Mouse (Mus musculus): ENCODE measurements around the gene Cant1.
"Not testable (repeated sequence)": the region's sequence is repeated elsewhere in the genome, so short reads cannot be mapped to it uniquely, and the experiment has no call there.

The Cant1 gene

GRCm38 (mm10) chr11:118408051-118408740, 10.7 kb downstream of the Cant1 start:
- DNase-seq (ENCODE audit: low spot score) = no peak

- no peak for DNase-seq (ENCODE audit: low spot score)
These were observed 11.5 kb downstream of the Cant1 start for GRCm38 (mm10) chr11:118407318-118407910.

GRCm38 (mm10) chr11:118406521-118406920, 12.4 kb downstream of the Cant1 start:
- no peak for DNase-seq (ENCODE audit: low spot score)

GRCm38 (mm10) chr11:118405311-118405710, 13.6 kb downstream of the Cant1 start:
- DNase-seq (ENCODE audit: low spot score) = no peak

- no peak for DNase-seq (ENCODE audit: low spot score)
These were observed 14.7 kb downstream of the Cant1 start for GRCm38 (mm10) chr11:118403951-118404899.

- no peak for DNase-seq (ENCODE audit: low spot score)
These were observed 15.7 kb downstream of the Cant1 start for GRCm38 (mm10) chr11:118403183-118403582.

GRCm38 (mm10) chr11:118401760-118402280, 17.1 kb downstream of the Cant1 start, which contains the start of gene Lgals3bp:
Lgals3bp (minus strand) TSS chr11:118402092.
- no peak for DNase-seq (ENCODE audit: low spot score)

- no peak for DNase-seq (ENCODE audit: low spot score)
These were observed 17.7 kb downstream of the Cant1 start for GRCm38 (mm10) chr11:118401195-118401594.

GRCm38 (mm10) chr11:118400566-118400936, 18.3 kb downstream of the Cant1 start:
- no peak for DNase-seq (ENCODE audit: low spot score)

GRCm38 (mm10) chr11:118399891-118400565, 18.9 kb downstream of the Cant1 start:
- DNase-seq (ENCODE audit: low spot score) = no peak

GRCm38 (mm10) chr11:118397806-118398530, 20.9 kb downstream of the Cant1 start:
- DNase-seq (ENCODE audit: low spot score) = no peak

GRCm38 (mm10) chr11:118394538-118394937, 24.3 kb downstream of the Cant1 start:
- DNase-seq (ENCODE audit: low spot score) = no peak

GRCm38 (mm10) chr11:118393991-118394390, 24.9 kb downstream of the Cant1 start:
- no peak for DNase-seq (ENCODE audit: low spot score)

GRCm38 (mm10) chr11:118387816-118388215, 31.1 kb downstream of the Cant1 start:
- DNase-seq (ENCODE audit: low spot score) = not testable (repeated sequence)

- peak; percentile 67 for DNase-seq (ENCODE audit: low spot score)
These were observed 39.5 kb downstream of the Cant1 start for GRCm38 (mm10) chr11:118379251-118380009.

GRCm38 (mm10) chr11:118378656-118379055, 40.2 kb downstream of the Cant1 start:
- no peak for DNase-seq (ENCODE audit: low spot score)

GRCm38 (mm10) chr11:118376323-118376722, 42.6 kb downstream of the Cant1 start:
- not testable (repeated sequence) for DNase-seq (ENCODE audit: low spot score)

GRCm38 (mm10) chr11:118375881-118376280, 43.0 kb downstream of the Cant1 start:
- no peak for DNase-seq (ENCODE audit: low spot score)

GRCm38 (mm10) chr11:118375461-118375860, 43.4 kb downstream of the Cant1 start:
- DNase-seq (ENCODE audit: low spot score) = no peak

- no peak for DNase-seq (ENCODE audit: low spot score)
These were observed 43.9 kb downstream of the Cant1 start for GRCm38 (mm10) chr11:118375006-118375405.

All from ovary, postnatal 10 days (tissue).